Mouse (Mus musculus): ENCODE data around the gene Glt1d1. TPM values are rescaled to one million over a fixed set of nuclear protein-coding genes. Genes with fewer than 3 reads are reported as not detected.

Gene Glt1d1
- polyA plus RNA-seq, 1 experiment: 0.17 TPM

GRCm38 (mm10) chr5:127641185-127641958 lies 9.3 kb downstream of the Glt1d1 start:
- Histone ChIP-seq H3K9me3 (peaks cover 72% of the 10 kb centered on the region), H3K27me3 (replicated peaks) (no peaks in the 10 kb centered on the region), H3K36me3 (replicated peaks; ENCODE audit: low read length) (no peaks in the 10 kb centered on the region), H3K4me1 (no peaks in the 10 kb centered on the region), H3K4me3 (replicated peaks) (peak overlapping the region; percentile 48)
- TF ChIP-seq GATA1 (IDR thresholded peaks at IDR 0.05; ENCODE audit: borderline replicate concordance, low read length): no peak
- no peak for TF ChIP-seq FLI1 (IDR thresholded peaks at IDR 0.05; ENCODE audit: low read length)

- H3K9me3 ChIP-seq: peaks cover 53% of the 10 kb centered on the region
- TF ChIP-seq FLI1 (IDR thresholded peaks at IDR 0.05; ENCODE audit: low read length) (no peak), GATA1 (IDR thresholded peaks at IDR 0.05; ENCODE audit: borderline replicate concordance, low read length) (no peak)
- H3K36me3 ChIP-seq (replicated peaks; ENCODE audit: low read length): no peaks in the 10 kb centered on the region
- no peak overlapping the region for H3K4me3 ChIP-seq (replicated peaks)
- H3K4me1 ChIP-seq: no peaks in the 10 kb centered on the region
- H3K27me3 ChIP-seq (replicated peaks): no peaks in the 10 kb centered on the region
Measured at GRCm38 (mm10) chr5:127648046-127648445, 16.0 kb downstream of the Glt1d1 start.

DNA sequence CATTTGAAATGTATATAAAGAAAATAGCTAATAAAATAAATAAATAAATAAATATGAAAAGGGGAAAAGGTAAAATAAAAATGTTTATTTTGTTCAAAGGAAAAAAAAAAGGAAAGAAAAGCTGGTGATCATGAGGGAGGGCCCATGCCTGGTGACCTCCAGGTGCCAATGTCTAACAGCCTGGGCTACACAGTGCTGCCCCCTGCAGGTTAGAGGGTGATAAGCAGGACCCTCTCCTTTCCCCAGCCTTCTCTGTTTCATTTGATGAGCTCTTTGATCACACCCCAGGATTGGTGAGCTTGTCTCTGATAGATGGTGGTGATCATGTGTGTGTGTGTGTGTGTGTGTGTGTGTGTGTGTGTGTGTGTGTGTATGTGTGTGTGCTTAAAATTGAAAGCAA lies 17.0 kb downstream of the Glt1d1 start:
- no peak for TF ChIP-seq GATA1 (IDR thresholded peaks at IDR 0.05; ENCODE audit: borderline replicate concordance, low read length)
- TF ChIP-seq FLI1 (IDR thresholded peaks at IDR 0.05; ENCODE audit: low read length): no peak
- H3K9me3 ChIP-seq: peaks cover 53% of the 10 kb centered on the region
- H3K36me3 ChIP-seq (replicated peaks; ENCODE audit: low read length): no peaks in the 10 kb centered on the region
- no peak overlapping the region for H3K4me3 ChIP-seq (replicated peaks)
- no peaks in the 10 kb centered on the region for H3K4me1 ChIP-seq
- H3K27me3 ChIP-seq (replicated peaks): no peaks in the 10 kb centered on the region

GRCm38 (mm10) chr5:127658257-127658656 lies 26.2 kb downstream of the Glt1d1 start:
- TF ChIP-seq GATA1 (IDR thresholded peaks at IDR 0.05; ENCODE audit: borderline replicate concordance, low read length) (no peak), FLI1 (IDR thresholded peaks at IDR 0.05; ENCODE audit: low read length) (no peak)
- H3K27me3 ChIP-seq (replicated peaks): no peaks in the 10 kb centered on the region
- H3K9me3 ChIP-seq: peaks cover 61% of the 10 kb centered on the region
- no peaks in the 10 kb centered on the region for H3K4me1 ChIP-seq
- no peaks in the 10 kb centered on the region for H3K36me3 ChIP-seq (replicated peaks; ENCODE audit: low read length)
- peak overlapping the region; percentile 14 for H3K4me3 ChIP-seq (replicated peaks)

DNA sequence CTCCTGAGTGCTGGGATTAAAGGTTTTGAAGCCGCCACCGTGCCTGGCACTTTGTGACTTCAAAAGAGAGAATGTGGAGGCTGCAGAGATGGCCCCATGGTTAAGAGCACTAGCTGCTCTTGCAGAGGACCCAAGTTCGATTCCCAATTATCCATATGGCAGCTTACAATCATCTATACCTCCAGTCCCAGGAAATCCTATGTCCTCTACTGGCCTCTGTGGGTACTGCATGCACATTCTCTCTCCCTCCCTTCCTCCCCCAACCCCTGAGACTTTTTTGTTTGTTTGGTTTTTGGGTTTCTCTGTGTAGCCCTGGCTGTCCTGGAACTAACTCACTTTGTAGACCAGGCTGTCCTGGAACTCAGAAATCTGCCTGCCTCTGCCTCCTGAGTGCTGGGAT lies 27.2 kb downstream of the Glt1d1 start:
- no peaks in the 10 kb centered on the region for H3K27me3 ChIP-seq (replicated peaks)
- no peaks in the 10 kb centered on the region for H3K36me3 ChIP-seq (replicated peaks; ENCODE audit: low read length)
- H3K4me3 ChIP-seq (replicated peaks): no peak overlapping the region
- H3K4me1 ChIP-seq: no peaks in the 10 kb centered on the region
- TF ChIP-seq FLI1 (IDR thresholded peaks at IDR 0.05; ENCODE audit: low read length) (no peak), GATA1 (IDR thresholded peaks at IDR 0.05; ENCODE audit: borderline replicate concordance, low read length) (no peak)
- peaks cover 61% of the 10 kb centered on the region for H3K9me3 ChIP-seq

- TF ChIP-seq FLI1 (IDR thresholded peaks at IDR 0.05; ENCODE audit: low read length): no peak
- no peak for TF ChIP-seq GATA1 (IDR thresholded peaks at IDR 0.05; ENCODE audit: borderline replicate concordance, low read length)
- H3K36me3 ChIP-seq (replicated peaks; ENCODE audit: low read length): no peaks in the 10 kb centered on the region
- no peaks in the 10 kb centered on the region for H3K27me3 ChIP-seq (replicated peaks)
- H3K4me3 ChIP-seq (replicated peaks): no peak overlapping the region
- H3K9me3 ChIP-seq: peaks cover 65% of the 10 kb centered on the region
- no peaks in the 10 kb centered on the region for H3K4me1 ChIP-seq
Measured at GRCm38 (mm10) chr5:127660267-127660666, 28.2 kb downstream of the Glt1d1 start.

DNA sequence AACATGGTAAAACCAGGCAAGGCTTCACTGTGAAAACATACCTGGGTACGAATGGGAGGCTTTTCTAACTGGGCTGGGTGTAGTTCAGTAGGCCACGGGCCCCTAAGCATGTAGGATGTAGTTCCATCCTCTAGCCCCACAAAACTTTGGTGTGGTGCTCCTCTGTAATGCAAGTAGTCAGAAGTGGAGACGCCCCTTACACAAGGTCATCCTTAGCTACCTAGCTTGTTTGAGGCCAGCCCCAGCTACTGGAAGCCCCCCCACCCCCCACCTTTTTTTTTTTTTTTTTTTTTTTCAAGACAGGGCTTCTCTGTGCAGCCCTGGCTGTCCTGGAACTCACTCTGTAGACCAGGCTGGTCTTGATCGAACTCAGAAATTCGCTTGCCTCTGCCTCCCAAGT lies 28.9 kb downstream of the Glt1d1 start:
- Histone ChIP-seq H3K36me3 (replicated peaks; ENCODE audit: low read length) (no peaks in the 10 kb centered on the region), H3K9me3 (peaks cover 68% of the 10 kb centered on the region), H3K4me3 (replicated peaks) (no peak overlapping the region), H3K4me1 (no peaks in the 10 kb centered on the region), H3K27me3 (replicated peaks) (no peaks in the 10 kb centered on the region)
- TF ChIP-seq FLI1 (IDR thresholded peaks at IDR 0.05; ENCODE audit: low read length) (no peak), GATA1 (IDR thresholded peaks at IDR 0.05; ENCODE audit: borderline replicate concordance, low read length) (no peak)

DNA sequence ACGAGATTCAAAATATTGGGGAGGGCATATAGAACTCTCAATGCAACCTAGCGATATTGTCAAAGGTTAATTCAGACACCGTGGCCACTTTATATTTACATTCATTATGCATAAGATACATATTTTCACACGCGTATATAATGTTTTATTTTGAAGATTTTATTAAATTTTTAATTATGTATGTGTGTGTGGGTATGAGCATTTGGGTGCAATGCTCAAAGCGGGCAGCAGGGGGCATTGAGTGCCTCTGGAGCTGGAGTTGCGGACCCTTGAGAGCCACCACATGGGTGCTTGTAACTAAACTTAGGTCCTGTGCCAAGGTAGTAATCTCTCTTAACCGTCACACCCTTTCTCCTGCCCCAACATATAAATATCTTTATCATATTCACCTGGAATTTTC lies 41.9 kb downstream of the Glt1d1 start:
- H3K4me3 ChIP-seq (replicated peaks): no peak overlapping the region
- TF ChIP-seq FLI1 (IDR thresholded peaks at IDR 0.05; ENCODE audit: low read length) (no peak), GATA1 (IDR thresholded peaks at IDR 0.05; ENCODE audit: borderline replicate concordance, low read length) (no peak)

DNA sequence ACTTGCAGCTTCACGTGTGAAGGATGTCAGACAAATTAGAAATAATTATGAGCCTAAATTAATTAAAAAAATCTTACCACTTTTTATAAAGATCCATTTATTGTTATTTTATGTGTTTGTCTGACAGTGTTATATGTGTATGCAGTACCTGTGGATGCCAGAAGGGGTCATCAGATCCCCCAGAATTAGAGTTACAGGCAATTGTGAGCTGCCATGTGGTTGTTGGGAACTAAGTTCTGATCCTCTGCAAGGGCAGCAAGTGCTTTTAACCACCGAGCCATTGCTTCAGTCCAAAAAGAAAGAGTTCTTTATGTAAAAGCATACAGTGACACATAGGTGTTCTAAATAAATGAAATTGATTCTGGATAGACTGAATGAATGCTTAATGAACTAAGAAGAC lies 45.5 kb downstream of the Glt1d1 start:
- peaks cover 61% of the 10 kb centered on the region for H3K9me3 ChIP-seq
- H3K4me1 ChIP-seq: no peaks in the 10 kb centered on the region
- H3K36me3 ChIP-seq (replicated peaks; ENCODE audit: low read length): no peaks in the 10 kb centered on the region
- no peaks in the 10 kb centered on the region for H3K27me3 ChIP-seq (replicated peaks)
- no peak overlapping the region for H3K4me3 ChIP-seq (replicated peaks)
- TF ChIP-seq FLI1 (IDR thresholded peaks at IDR 0.05; ENCODE audit: low read length) (no peak), GATA1 (IDR thresholded peaks at IDR 0.05; ENCODE audit: borderline replicate concordance, low read length) (no peak)

More for the DNA sequence above, 41.9 kb downstream of the Glt1d1 start:
- Histone ChIP-seq H3K27me3 (replicated peaks) (no peaks in the 10 kb centered on the region), H3K4me1 (no peaks in the 10 kb centered on the region), H3K36me3 (replicated peaks; ENCODE audit: low read length) (no peaks in the 10 kb centered on the region), H3K9me3 (peaks cover 44% of the 10 kb centered on the region)

- TF ChIP-seq GATA1 (IDR thresholded peaks at IDR 0.05; ENCODE audit: borderline replicate concordance, low read length) (no peak), FLI1 (IDR thresholded peaks at IDR 0.05; ENCODE audit: low read length) (no peak)
- Histone ChIP-seq H3K4me1 (no peaks in the 10 kb centered on the region), H3K9me3 (peaks cover 61% of the 10 kb centered on the region), H3K27me3 (replicated peaks) (no peaks in the 10 kb centered on the region), H3K4me3 (replicated peaks) (no peak overlapping the region), H3K36me3 (replicated peaks; ENCODE audit: low read length) (no peaks in the 10 kb centered on the region)
Measured at GRCm38 (mm10) chr5:127678501-127678900, 46.4 kb downstream of the Glt1d1 start.

Measured in megakaryocyte, embryonic 14.5 days (primary cell).